Mouse (Mus musculus) myocyte (in vitro differentiated cells): ENCODE measurements at regions not wholly inside any gene's neighbourhood (a gene's known extent, or its start where the extent isn't known, plus 50 kb on each side); places are given as distances from the start of the nearest gene placed in this dataset.

Experiments
- H3K27me3 ChIP-seq: one replicate; pipeline ENCODE4 v1.6.1; 2011; ENCODE audit not compliant: control insufficient read depth, insufficient read depth, insufficient read length
- H3K36me3 ChIP-seq: one replicate; pipeline ENCODE4 v1.6.1; 2011; ENCODE audit not compliant: control insufficient read depth, insufficient read depth
- H3K4me2 ChIP-seq: one replicate; pipeline ENCODE4 v1.6.1; 2011; ENCODE audit warnings: low read depth, control low read depth
- H3K4me3 ChIP-seq: one replicate; pipeline ENCODE4 v1.5.1; 2011; ENCODE audit warnings: mild to moderate bottlenecking, control low read depth, moderate library complexity
- H3K79me2 ChIP-seq: one replicate; pipeline ENCODE4 v1.6.1; 2011; ENCODE audit not compliant: control insufficient read depth, insufficient read depth
- H3ac ChIP-seq: one replicate; pipeline ENCODE4 v1.6.1; 2011; ENCODE audit not compliant: control insufficient read depth, insufficient read length
- CEBPB ChIP-seq: IDR thresholded peaks from 2 replicates; pipeline ENCODE4 v1.6.1; 2011; ENCODE audit warnings: mild to moderate bottlenecking, moderate library complexity; ENCODE audit not compliant: poor library complexity, insufficient read depth, severe bottlenecking
- E2F4 ChIP-seq: IDR thresholded peaks from one replicate; pipeline ENCODE4 v1.6.1; 2011; ENCODE audit warnings: mild to moderate bottlenecking, control low read depth, moderate library complexity; ENCODE audit not compliant: insufficient read depth
- MAX ChIP-seq: IDR thresholded peaks from one replicate; pipeline ENCODE4 v1.6.1; 2011; ENCODE audit warnings: low read depth, mild to moderate bottlenecking, control low read depth
- MYOD1 ChIP-seq, 3 experiments: IDR thresholded peaks; one replicate each; pipeline ENCODE4 v1.6.1; 2011; ENCODE audit warnings: control low read depth in 2 of 3, low read depth in 2 of 3, mild to moderate bottlenecking in 2 of 3, moderate library complexity in 1 of 3; ENCODE audit not compliant: insufficient read length in 2 of 3, control insufficient read depth in 1 of 3
- MYOG ChIP-seq, 3 experiments: IDR thresholded peaks; one replicate each; pipeline ENCODE4 v1.6.1; 2011; ENCODE audit warnings: control low read depth in 2 of 3, low read depth in 2 of 3, mild to moderate bottlenecking in 2 of 3; ENCODE audit not compliant: insufficient read length in 2 of 3, control insufficient read depth in 1 of 3, insufficient read depth in 1 of 3
- POLR2A ChIP-seq: IDR thresholded peaks from one replicate; pipeline ENCODE4 v1.6.1; 2011; ENCODE audit warnings: low read depth, mild to moderate bottlenecking, control low read depth, moderate library complexity; ENCODE audit not compliant: insufficient read length
- POLR2AphosphoS2 ChIP-seq: IDR thresholded peaks from one replicate; pipeline ENCODE4 v1.6.1; 2011; ENCODE audit warnings: low read depth, control low read depth; ENCODE audit not compliant: insufficient read length
- REST ChIP-seq: IDR thresholded peaks from one replicate; pipeline ENCODE4 v1.6.1; 2011; ENCODE audit warnings: mild to moderate bottlenecking, control low read depth, moderate library complexity; ENCODE audit not compliant: insufficient read depth, insufficient read length
- SRF ChIP-seq: IDR thresholded peaks from one replicate; pipeline ENCODE4 v1.6.1; 2011; ENCODE audit warnings: low read depth; ENCODE audit not compliant: control insufficient read depth, insufficient read length
- TCF12 ChIP-seq: IDR thresholded peaks from one replicate; pipeline ENCODE4 v1.6.1; 2011; ENCODE audit warnings: mild to moderate bottlenecking, control low read depth; ENCODE audit not compliant: poor library complexity, insufficient read depth, severe bottlenecking
- TCF3 ChIP-seq: IDR thresholded peaks from one replicate; pipeline ENCODE4 v1.6.1; 2011; ENCODE audit warnings: low read depth, control low read depth; ENCODE audit not compliant: insufficient read length
- USF1 ChIP-seq: IDR thresholded peaks from one replicate; pipeline ENCODE4 v1.6.1; 2011; ENCODE audit warnings: low read depth, mild to moderate bottlenecking, control low read depth, moderate library complexity

DNA sequence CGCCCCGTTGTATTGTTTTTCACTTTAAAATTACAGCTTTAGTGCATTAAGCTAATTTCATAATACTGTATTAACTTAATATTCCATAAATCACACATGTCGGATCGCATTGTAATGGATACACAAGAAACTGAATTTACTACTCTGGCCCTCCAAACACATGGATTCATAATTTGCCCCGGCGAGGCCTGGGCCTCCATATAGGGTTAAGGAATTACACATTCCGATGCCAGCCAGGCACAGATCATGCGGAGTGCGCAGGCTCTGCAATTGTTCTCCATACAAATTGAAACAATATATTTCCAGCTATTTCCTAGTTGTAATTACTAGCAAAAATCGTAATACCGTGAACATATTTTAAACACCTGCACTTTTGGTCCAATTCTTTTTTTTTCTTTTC is 330.2 kb upstream of the Zfp507 start:
- Histone ChIP-seq H3K79me2 (no peaks in the 10 kb centered on the region), H3K36me3 (no peaks in the 10 kb centered on the region), H3K4me2 (no peak overlapping the region), H3ac (no peak overlapping the region), H3K4me3 (no peak overlapping the region), H3K27me3 (no peaks in the 10 kb centered on the region)
- no peak for TF ChIP-seq MAX
- TF ChIP-seq POLR2A: no peak
- no peak for TF ChIP-seq TCF3

DNA sequence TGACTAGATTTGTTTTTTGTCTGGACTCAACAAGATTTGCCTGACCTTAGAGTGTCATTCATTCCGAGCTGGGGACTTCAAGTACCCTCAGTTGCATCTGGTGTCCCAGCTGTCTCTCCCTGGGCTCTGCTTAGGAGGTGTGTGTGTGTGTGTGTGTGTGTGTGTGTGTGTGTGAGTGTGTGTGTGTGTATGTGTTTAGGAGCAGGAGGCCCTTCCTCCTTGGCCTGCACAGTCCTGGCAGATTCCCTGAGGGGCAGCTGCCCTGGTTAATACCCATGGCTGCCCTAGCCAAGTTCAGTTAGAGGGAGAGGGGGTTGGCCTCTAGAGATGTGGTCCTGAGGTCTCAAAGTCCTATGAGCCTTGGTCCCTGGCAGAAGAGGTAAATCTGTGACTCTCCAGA is 329.8 kb upstream of the Zfp507 start:
- no peak overlapping the region for H3K4me3 ChIP-seq
- no peaks in the 10 kb centered on the region for H3K36me3 ChIP-seq
- no peak overlapping the region for H3K4me2 ChIP-seq
- no peak overlapping the region for H3ac ChIP-seq
- no peak for TF ChIP-seq POLR2A
- no peak for TF ChIP-seq POLR2AphosphoS2
- TF ChIP-seq MYOG (IDR thresholded peaks at IDR 0.05; ENCODE audit: control insufficient read depth in 1 of 3, insufficient read depth in 1 of 3, insufficient read length in 2 of 3, low read depth in 2 of 3): peak in 1 of 3 experiments; percentile 63
- TF ChIP-seq CEBPB: no peak
- TF ChIP-seq TCF3: no peak
- TF ChIP-seq SRF: no peak
- TF ChIP-seq E2F4: no peak
- no peak for TF ChIP-seq USF1
- TF ChIP-seq MYOD1 (IDR thresholded peaks at IDR 0.05; ENCODE audit: control insufficient read depth in 1 of 3, insufficient read length in 2 of 3, low read depth in 2 of 3): peak in 1 of 3 experiments; percentile 26
- TF ChIP-seq MAX: no peak
- TF ChIP-seq REST: no peak
- TF ChIP-seq TCF12: no peak
- H3K79me2 ChIP-seq: no peaks in the 10 kb centered on the region
- no peaks in the 10 kb centered on the region for H3K27me3 ChIP-seq

DNA sequence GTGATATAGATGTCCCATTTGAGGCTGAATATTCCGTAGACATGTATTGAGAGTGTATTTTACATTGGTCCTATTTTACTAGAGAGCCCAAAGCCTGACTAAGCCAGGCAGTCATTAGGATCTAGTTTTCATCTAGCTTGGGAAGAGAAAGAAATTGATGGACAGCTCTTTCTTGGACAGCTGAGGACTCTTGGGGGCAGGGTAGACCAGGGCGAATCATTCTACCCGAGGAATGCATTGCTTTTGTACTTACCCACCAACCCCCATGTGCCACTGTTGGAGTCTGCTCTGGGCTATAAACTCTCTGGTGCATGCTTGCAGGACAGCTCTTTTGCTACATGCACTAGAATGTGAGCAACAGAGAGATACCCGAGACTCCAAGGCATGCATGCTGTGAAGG is 294.3 kb upstream of the Zfp507 start:
- TF ChIP-seq TCF3 (no peak), MYOD1 (IDR thresholded peaks at IDR 0.05; ENCODE audit: control insufficient read depth in 1 of 3, insufficient read length in 2 of 3, low read depth in 2 of 3) (peak in 2 of 3 experiments; percentile 51 to 54)
- no peaks in the 10 kb centered on the region for H3K36me3 ChIP-seq
- H3K27me3 ChIP-seq: no peaks in the 10 kb centered on the region
- H3K4me3 ChIP-seq: no peak overlapping the region
- H3K4me2 ChIP-seq: peak overlapping the region; percentile 52
- no peak overlapping the region for H3ac ChIP-seq
- H3K79me2 ChIP-seq: no peaks in the 10 kb centered on the region

DNA sequence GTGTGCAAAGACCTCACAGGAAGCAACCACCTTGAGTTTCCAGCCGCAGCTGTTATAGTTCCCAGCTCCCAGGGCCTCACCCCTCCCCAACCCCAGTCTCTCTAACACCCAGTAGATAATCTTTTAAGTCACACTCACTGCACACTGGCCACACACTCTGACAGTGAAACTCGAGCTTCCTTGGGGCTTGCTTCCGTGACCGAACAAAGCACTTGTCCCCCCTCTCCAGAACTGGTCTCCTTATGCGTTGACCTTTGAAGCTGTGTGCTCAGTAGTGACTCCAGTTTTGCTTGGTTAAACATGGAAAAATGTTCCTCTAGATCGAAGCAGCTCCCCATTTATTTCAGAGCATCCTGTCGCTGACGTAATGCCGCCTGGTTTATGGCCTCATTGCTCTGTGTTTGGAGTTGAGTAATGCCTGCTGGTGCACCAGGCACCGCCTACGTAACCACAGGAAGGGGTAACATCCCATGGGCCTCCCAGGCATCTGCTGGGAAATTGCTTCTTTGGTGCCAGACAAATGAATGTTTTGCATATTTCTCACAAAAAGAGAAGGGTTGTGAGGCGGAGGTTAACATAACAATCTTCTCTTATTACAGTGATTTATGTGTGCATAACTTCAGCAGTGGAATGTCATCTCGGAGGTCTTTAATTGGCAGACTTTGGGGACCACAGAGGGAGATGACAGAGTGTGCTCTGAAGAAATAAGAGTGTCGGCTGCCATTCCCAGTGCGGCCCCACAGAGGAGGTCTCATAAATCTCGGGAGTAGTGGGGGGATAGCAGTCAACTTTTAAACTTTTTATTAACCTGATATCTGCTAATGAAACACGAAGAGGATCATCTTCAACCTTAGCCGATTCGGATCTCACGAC is 292.7 kb upstream of the Zfp507 start:
- Histone ChIP-seq H3K36me3 (no peaks in the 10 kb centered on the region), H3K27me3 (no peaks in the 10 kb centered on the region), H3K4me2 (peak overlapping the region; percentile 52), H3K79me2 (no peaks in the 10 kb centered on the region), H3ac (no peak overlapping the region), H3K4me3 (peak overlapping the region; percentile 16)
- TF ChIP-seq REST (no peak), SRF (no peak), POLR2AphosphoS2 (no peak), POLR2A (no peak), E2F4 (no peak), TCF12 (peak; percentile 53), MAX (peak; percentile 21), CEBPB (peak; percentile 91), USF1 (no peak), MYOD1 (IDR thresholded peaks at IDR 0.05; ENCODE audit: control insufficient read depth in 1 of 3, insufficient read length in 2 of 3, low read depth in 2 of 3) (peak in 2 of 3 experiments; percentile 65 to 85), TCF3 (peak; percentile 66), MYOG (IDR thresholded peaks at IDR 0.05; ENCODE audit: control insufficient read depth in 1 of 3, insufficient read depth in 1 of 3, insufficient read length in 2 of 3, low read depth in 2 of 3) (peak in 1 of 3 experiments; percentile 79)

DNA sequence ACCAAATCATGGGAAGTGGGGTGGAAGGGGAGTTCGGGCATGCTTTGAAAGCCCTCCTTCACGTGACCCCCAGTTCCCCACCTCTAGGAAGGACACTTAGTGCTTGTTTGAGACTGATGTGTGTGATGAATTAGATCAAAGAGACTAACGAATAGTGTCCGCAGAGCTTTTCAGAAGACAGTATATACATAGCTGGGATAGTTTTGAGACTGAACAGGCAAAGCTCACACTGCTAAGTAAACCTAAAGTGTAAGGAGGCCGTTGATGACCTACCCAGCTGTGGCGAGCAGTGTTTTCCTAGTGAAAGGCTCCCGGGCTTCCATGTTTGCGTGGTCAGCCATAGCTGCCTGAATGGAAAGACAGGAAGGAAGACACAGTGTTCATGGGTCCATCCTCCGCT is 288.3 kb upstream of the Zfp507 start:
- Histone ChIP-seq H3ac (no peak overlapping the region), H3K79me2 (no peaks in the 10 kb centered on the region), H3K27me3 (no peaks in the 10 kb centered on the region), H3K4me2 (no peak overlapping the region), H3K4me3 (no peak overlapping the region), H3K36me3 (no peaks in the 10 kb centered on the region)
- no peak for TF ChIP-seq MAX
- no peak for TF ChIP-seq TCF12
- no peak for TF ChIP-seq POLR2AphosphoS2
- TF ChIP-seq POLR2A: no peak
- TF ChIP-seq REST: no peak
- no peak for TF ChIP-seq USF1
- no peak for TF ChIP-seq MYOG (IDR thresholded peaks at IDR 0.05; ENCODE audit: control insufficient read depth in 1 of 3, insufficient read depth in 1 of 3, insufficient read length in 2 of 3, low read depth in 2 of 3)
- no peak for TF ChIP-seq CEBPB
- TF ChIP-seq SRF: no peak
- no peak for TF ChIP-seq E2F4
- TF ChIP-seq MYOD1 (IDR thresholded peaks at IDR 0.05; ENCODE audit: control insufficient read depth in 1 of 3, insufficient read length in 2 of 3, low read depth in 2 of 3): no peak
- TF ChIP-seq TCF3: no peak
